Mouse (Mus musculus) A20 (cell line): ENCODE measurements around the gene Ptbp1.
A peak's percentile ranks its signal among the peaks of the same experiment; 100 is the strongest.

Experiments
- DNase-seq: peaks from one replicate; pipeline ENCODE4 v3.0.0-alpha.2; 2011; ENCODE audit warnings: low read depth, low spot score

The Ptbp1 gene

GRCm38 (mm10) chr10:79853860-79854795 lies at the start of gene Ptbp1:
Ptbp1 (plus strand) TSS chr10:79854427.
- peak; percentile 100 for DNase-seq

- DNase-seq = no peak
Measured at GRCm38 (mm10) chr10:79805636-79806035, 48.6 kb upstream of the Ptbp1 start.

- no peak for DNase-seq
Measured at GRCm38 (mm10) chr10:79806331-79806730, 47.9 kb upstream of the Ptbp1 start.

GRCm38 (mm10) chr10:79806972-79807371 lies 47.3 kb upstream of the Ptbp1 start:
- DNase-seq = peak; percentile 23

GRCm38 (mm10) chr10:79807826-79808225 lies 46.4 kb upstream of the Ptbp1 start:
- DNase-seq = no peak

- no peak for DNase-seq
Measured at GRCm38 (mm10) chr10:79808728-79809127, 45.5 kb upstream of the Ptbp1 start.

- peak; percentile 76 for DNase-seq
Measured at GRCm38 (mm10) chr10:79811736-79812637, 42.2 kb upstream of the Ptbp1 start.

GRCm38 (mm10) chr10:79814271-79814842 lies 39.9 kb upstream of the Ptbp1 start:
- no peak for DNase-seq

GRCm38 (mm10) chr10:79815671-79816494 lies 38.3 kb upstream of the Ptbp1 start:
- DNase-seq = no peak

- DNase-seq = peak; percentile 24
Measured at GRCm38 (mm10) chr10:79817111-79817510, 37.1 kb upstream of the Ptbp1 start.

- no peak for DNase-seq
Measured at GRCm38 (mm10) chr10:79818225-79818624, 36.0 kb upstream of the Ptbp1 start.

- DNase-seq = no peak
Measured at GRCm38 (mm10) chr10:79819606-79820005, 34.6 kb upstream of the Ptbp1 start.

GRCm38 (mm10) chr10:79820277-79820676 lies 34.0 kb upstream of the Ptbp1 start:
- DNase-seq = no peak

GRCm38 (mm10) chr10:79820782-79821181 lies 33.4 kb upstream of the Ptbp1 start, which contains the start of gene Misp:
Misp (plus strand) TSS chr10:79820989.
- no peak for DNase-seq

- no peak for DNase-seq
Measured at GRCm38 (mm10) chr10:79821731-79822130, 32.5 kb upstream of the Ptbp1 start.

GRCm38 (mm10) chr10:79822372-79822771 lies 31.9 kb upstream of the Ptbp1 start:
- no peak for DNase-seq

GRCm38 (mm10) chr10:79823011-79823410 lies 31.2 kb upstream of the Ptbp1 start:
- DNase-seq = no peak

- DNase-seq = no peak
Measured at GRCm38 (mm10) chr10:79824413-79824812, 29.8 kb upstream of the Ptbp1 start.

GRCm38 (mm10) chr10:79831583-79831982 lies 22.6 kb upstream of the Ptbp1 start:
- no peak for DNase-seq

GRCm38 (mm10) chr10:79832026-79832785 lies 22.0 kb upstream of the Ptbp1 start:
- peak; percentile 67 for DNase-seq
